Mouse (Mus musculus): ENCODE measurements around the gene Rexo1. TPM values are rescaled to one million over a fixed set of nuclear protein-coding genes. Genes with fewer than 3 reads are reported as not detected.

The Rexo1 gene
- polyA plus RNA-seq, 1 experiment from 2014 or later: 23.5 TPM

DNA sequence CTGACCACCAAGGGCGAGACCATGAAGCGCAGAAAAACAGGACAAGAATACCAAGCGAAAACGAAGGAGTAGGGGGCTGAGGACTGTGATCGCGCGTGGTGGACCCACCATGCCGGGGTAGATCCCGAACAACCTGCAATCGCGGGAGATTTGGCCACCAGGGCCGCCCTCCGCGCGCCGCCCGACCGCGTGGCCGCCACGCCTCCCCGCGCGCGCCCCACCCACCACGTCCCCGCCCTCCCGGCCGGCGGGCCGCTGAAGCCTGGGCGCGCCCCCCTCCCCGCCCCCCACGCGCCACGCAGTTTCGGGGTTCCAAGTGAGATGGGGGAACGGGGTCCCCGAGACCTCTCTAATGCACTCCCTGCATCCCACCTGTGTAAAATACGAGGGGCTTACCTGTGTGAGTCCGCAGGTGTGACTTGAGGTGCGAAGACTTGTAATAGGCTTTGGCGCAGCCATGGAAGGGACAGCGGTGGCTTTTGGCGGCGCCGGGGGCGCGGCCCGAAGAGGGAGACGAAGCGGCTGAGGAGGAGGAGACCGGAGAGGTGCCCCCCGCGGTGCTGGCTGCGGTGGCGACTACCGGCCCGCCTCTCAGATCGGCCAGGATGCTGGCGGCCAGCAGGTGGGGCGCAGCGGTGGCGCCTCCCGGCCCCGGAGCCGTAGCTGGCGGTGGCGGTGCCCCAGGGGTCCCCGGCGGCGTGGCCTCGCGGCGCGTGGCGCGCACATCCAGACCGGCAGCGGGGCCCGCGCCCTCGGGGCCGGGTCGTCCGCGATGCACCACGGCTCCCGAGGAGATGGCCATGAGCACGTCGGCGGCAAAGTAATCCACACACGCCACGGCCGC, 15.2 kb upstream of the Rexo1 start:
- Histone ChIP-seq H3K9ac (ENCODE audit: low read length) (peak overlapping the region; percentile 74), H3K4me1 (ENCODE audit: control insufficient read depth, insufficient read depth, low read length) (peaks cover 23% of the 10 kb centered on the region), H3K27ac (ENCODE audit: low read depth, low read length) (peak overlapping the region; percentile 70), H3K4me2 (peak overlapping the region; percentile 78), H3K9me3 (ENCODE audit: control insufficient read depth, low read length) (no peaks in the 10 kb centered on the region), H3K27me3 (ENCODE audit: control insufficient read depth, insufficient read depth, low read length) (no peaks in the 10 kb centered on the region), H3K36me3 (ENCODE audit: control insufficient read depth, insufficient read depth, low read length) (no peaks in the 10 kb centered on the region), H3K4me3 (ENCODE audit: low read depth, low read length) (peak overlapping the region; percentile 74)
- peak; percentile 93 for DNase-seq (ENCODE audit: low spot score, missing footprints)
- under 1% methylated on average over 87 of the region's 96 CpGs for WGBS
- peak; percentile 11; the same call in 1 of the 2 replicates for ATAC-seq (ENCODE audit: low FRiP score)

DNA sequence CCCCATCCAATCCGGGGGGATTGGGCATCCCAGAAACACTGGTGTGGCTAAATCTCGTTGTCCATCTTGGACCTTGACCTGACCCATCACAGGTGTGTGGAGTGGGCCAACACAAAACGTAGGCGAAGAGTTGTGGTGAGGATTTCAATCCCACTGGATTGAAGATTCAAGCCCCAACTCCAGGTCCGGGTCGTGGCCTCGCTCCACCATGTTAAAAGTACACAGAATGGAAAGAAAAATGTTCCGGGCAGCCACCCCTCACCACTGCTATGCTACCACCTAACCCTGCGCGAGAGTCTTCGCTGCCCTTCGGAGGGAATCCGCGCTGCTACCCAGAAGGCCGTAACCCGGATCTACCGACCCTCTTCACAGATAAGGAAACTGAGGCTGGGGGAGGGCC, 14.6 kb upstream of the Rexo1 start:
- Histone ChIP-seq H3K4me2 (peak overlapping the region; percentile 78), H3K9ac (ENCODE audit: low read length) (peak overlapping the region; percentile 74), H3K36me3 (ENCODE audit: control insufficient read depth, insufficient read depth, low read length) (no peaks in the 10 kb centered on the region), H3K27ac (ENCODE audit: low read depth, low read length) (no peak overlapping the region), H3K4me1 (ENCODE audit: control insufficient read depth, insufficient read depth, low read length) (peaks cover 30% of the 10 kb centered on the region), H3K27me3 (ENCODE audit: control insufficient read depth, insufficient read depth, low read length) (no peaks in the 10 kb centered on the region), H3K4me3 (ENCODE audit: low read depth, low read length) (peak overlapping the region; percentile 74), H3K9me3 (ENCODE audit: control insufficient read depth, low read length) (no peaks in the 10 kb centered on the region)
- DNase-seq (ENCODE audit: low spot score, missing footprints) (no peak), ATAC-seq (ENCODE audit: low FRiP score) (no peak)
- WGBS: 21% methylated on average over 17 of the region's 17 CpGs

- Histone ChIP-seq H3K27me3 (ENCODE audit: control insufficient read depth, insufficient read depth, low read length) (no peaks in the 10 kb centered on the region), H3K36me3 (ENCODE audit: control insufficient read depth, insufficient read depth, low read length) (no peaks in the 10 kb centered on the region), H3K9ac (ENCODE audit: low read length) (0 out of 2 replicates have a peak overlapping the region, but pooled peaks have one; percentile 9), H3K4me2 (no peak overlapping the region), H3K9me3 (ENCODE audit: control insufficient read depth, low read length) (no peaks in the 10 kb centered on the region), H3K4me3 (ENCODE audit: low read depth, low read length) (no peak overlapping the region), H3K4me1 (ENCODE audit: control insufficient read depth, insufficient read depth, low read length) (peaks cover 33% of the 10 kb centered on the region), H3K27ac (ENCODE audit: low read depth, low read length) (no peak overlapping the region)
- no peak for DNase-seq (ENCODE audit: low spot score, missing footprints)
- 80% methylated on average over 3 of the region's 3 CpGs for WGBS
- no peak for ATAC-seq (ENCODE audit: low FRiP score)
Observed at GRCm38 (mm10) chr10:80574896-80575295, 13.5 kb upstream of the Rexo1 start.

DNA sequence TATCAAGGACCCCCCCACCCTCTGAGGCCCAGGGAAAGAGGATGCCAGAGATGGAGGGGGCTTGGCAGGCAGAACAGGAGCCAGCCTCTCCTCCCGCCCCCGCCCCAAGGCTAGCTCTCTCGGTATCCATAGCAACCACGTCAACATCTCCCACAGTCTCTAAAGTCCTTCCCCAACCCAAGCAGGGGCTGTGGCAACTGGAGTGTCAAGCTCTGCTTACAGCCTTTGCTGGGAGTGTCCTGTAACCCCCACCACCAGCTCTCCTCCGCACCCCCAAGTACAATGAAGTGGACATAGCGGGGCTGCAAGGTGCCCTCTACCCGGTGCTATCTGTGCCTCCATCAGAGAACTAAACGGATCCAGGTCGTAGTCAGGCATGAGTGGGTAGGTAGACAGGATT, 12.6 kb upstream of the Rexo1 start:
- no peak overlapping the region for H3K27ac ChIP-seq (ENCODE audit: low read depth, low read length)
- no peak for DNase-seq (ENCODE audit: low spot score, missing footprints)

DNA sequence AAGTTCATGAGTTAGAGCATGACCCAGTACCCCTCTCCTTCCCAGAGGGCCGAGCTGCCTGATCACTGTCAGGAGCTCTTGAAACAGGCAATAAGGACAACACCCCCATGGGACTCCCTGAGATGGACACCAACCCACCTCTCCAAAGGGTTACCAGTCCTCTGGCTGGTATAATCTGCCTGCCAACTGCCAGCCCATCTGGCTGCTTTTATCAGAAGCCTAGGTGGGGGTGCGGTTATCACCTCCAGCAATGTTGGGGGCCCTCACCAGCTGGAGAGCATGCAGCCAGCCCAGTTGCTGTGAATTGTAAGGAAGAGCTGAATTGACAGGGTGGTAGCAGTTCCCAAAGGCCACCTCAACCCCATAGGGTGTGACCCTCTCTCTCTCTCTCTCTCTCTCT, 11.1 kb upstream of the Rexo1 start:
- H3K9ac ChIP-seq (ENCODE audit: low read length): no peak overlapping the region
- DNase-seq (ENCODE audit: low spot score, missing footprints) (no peak), ATAC-seq (ENCODE audit: low FRiP score) (no peak)
- H3K27me3 ChIP-seq (ENCODE audit: control insufficient read depth, insufficient read depth, low read length): no peaks in the 10 kb centered on the region
- H3K4me1 ChIP-seq (ENCODE audit: control insufficient read depth, insufficient read depth, low read length): peaks cover 25% of the 10 kb centered on the region
- H3K36me3 ChIP-seq (ENCODE audit: control insufficient read depth, insufficient read depth, low read length): 0 out of 2 replicates have a peak, but pooled peaks cover 2% of the 10 kb centered on the region
- no peak overlapping the region for H3K27ac ChIP-seq (ENCODE audit: low read depth, low read length)
- H3K4me3 ChIP-seq (ENCODE audit: low read depth, low read length): no peak overlapping the region
- no peaks in the 10 kb centered on the region for H3K9me3 ChIP-seq (ENCODE audit: control insufficient read depth, low read length)
- no peak overlapping the region for H3K4me2 ChIP-seq
- WGBS: 91% methylated on average over 2 of the region's 2 CpGs

More for the DNA sequence above, 12.6 kb upstream of the Rexo1 start:
- Histone ChIP-seq H3K9ac (ENCODE audit: low read length) (peak overlapping the region; percentile 25; the same call in 1 of the 2 replicates), H3K4me1 (ENCODE audit: control insufficient read depth, insufficient read depth, low read length) (peaks cover 31% of the 10 kb centered on the region), H3K9me3 (ENCODE audit: control insufficient read depth, low read length) (no peaks in the 10 kb centered on the region), H3K4me3 (ENCODE audit: low read depth, low read length) (no peak overlapping the region), H3K36me3 (ENCODE audit: control insufficient read depth, insufficient read depth, low read length) (no peaks in the 10 kb centered on the region), H3K4me2 (no peak overlapping the region), H3K27me3 (ENCODE audit: control insufficient read depth, insufficient read depth, low read length) (no peaks in the 10 kb centered on the region)
- WGBS: 53% methylated on average over 9 of the region's 9 CpGs
- ATAC-seq (ENCODE audit: low FRiP score): no peak

- H3K9ac ChIP-seq (ENCODE audit: low read length): peak overlapping the region; percentile 48
- 0 out of 2 replicates have a peak, but pooled peaks cover 2% of the 10 kb centered on the region for H3K36me3 ChIP-seq (ENCODE audit: control insufficient read depth, insufficient read depth, low read length)
- H3K9me3 ChIP-seq (ENCODE audit: control insufficient read depth, low read length): no peaks in the 10 kb centered on the region
- no peak for DNase-seq (ENCODE audit: low spot score, missing footprints)
- peak overlapping the region; percentile 36 for H3K4me2 ChIP-seq
- no peak overlapping the region for H3K27ac ChIP-seq (ENCODE audit: low read depth, low read length)
- H3K27me3 ChIP-seq (ENCODE audit: control insufficient read depth, insufficient read depth, low read length): no peaks in the 10 kb centered on the region
- H3K4me1 ChIP-seq (ENCODE audit: control insufficient read depth, insufficient read depth, low read length): peaks cover 28% of the 10 kb centered on the region
- H3K4me3 ChIP-seq (ENCODE audit: low read depth, low read length): peak overlapping the region; percentile 4; the same call in 1 of the 2 replicates
- ATAC-seq (ENCODE audit: low FRiP score): peak; percentile 25; the same call in 1 of the 2 replicates
- WGBS: 16% methylated on average over 30 of the region's 30 CpGs
Observed at GRCm38 (mm10) chr10:80570871-80571836, 9.8 kb upstream of the Rexo1 start.

DNA sequence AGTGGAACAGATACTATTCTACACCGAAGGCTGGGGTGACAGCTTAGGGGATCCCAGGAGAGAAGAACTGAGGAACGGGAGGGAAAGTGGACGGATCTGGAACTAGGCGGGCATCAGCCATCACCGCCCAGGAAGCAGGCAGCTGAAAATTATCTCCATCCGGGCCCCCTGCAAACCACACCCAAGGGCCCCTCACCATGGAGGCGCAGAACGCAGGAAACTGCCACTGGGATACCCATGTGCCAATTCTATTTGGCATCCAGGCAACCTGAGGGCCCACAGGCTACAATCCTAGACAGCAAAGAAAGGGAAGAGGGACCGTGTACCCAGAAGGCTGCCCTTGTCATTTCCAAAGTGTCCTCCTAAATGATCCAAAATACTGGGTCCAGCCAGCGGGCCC, 9.1 kb upstream of the Rexo1 start:
- DNase-seq (ENCODE audit: low spot score, missing footprints) (no peak), ATAC-seq (ENCODE audit: low FRiP score) (no peak)
- Histone ChIP-seq H3K9me3 (ENCODE audit: control insufficient read depth, low read length) (no peaks in the 10 kb centered on the region), H3K4me2 (peak overlapping the region; percentile 36), H3K27me3 (ENCODE audit: control insufficient read depth, insufficient read depth, low read length) (no peaks in the 10 kb centered on the region), H3K4me1 (ENCODE audit: control insufficient read depth, insufficient read depth, low read length) (peaks cover 24% of the 10 kb centered on the region), H3K9ac (ENCODE audit: low read length) (no peak overlapping the region; the same call in 1 of the 2 replicates), H3K27ac (ENCODE audit: low read depth, low read length) (no peak overlapping the region), H3K36me3 (ENCODE audit: control insufficient read depth, insufficient read depth, low read length) (0 out of 2 replicates have a peak, but pooled peaks cover 2% of the 10 kb centered on the region), H3K4me3 (ENCODE audit: low read depth, low read length) (no peak overlapping the region)
- WGBS: 90% methylated on average over 10 of the region's 10 CpGs

GRCm38 (mm10) chr10:80569664-80570066, 8.3 kb upstream of the Rexo1 start:
- H3K4me1 ChIP-seq (ENCODE audit: control insufficient read depth, insufficient read depth, low read length): peaks cover 24% of the 10 kb centered on the region
- H3K4me2 ChIP-seq: no peak overlapping the region
- ATAC-seq (ENCODE audit: low FRiP score): no peak
- no peaks in the 10 kb centered on the region for H3K9me3 ChIP-seq (ENCODE audit: control insufficient read depth, low read length)
- H3K27me3 ChIP-seq (ENCODE audit: control insufficient read depth, insufficient read depth, low read length): no peaks in the 10 kb centered on the region
- H3K9ac ChIP-seq (ENCODE audit: low read length): no peak overlapping the region
- H3K36me3 ChIP-seq (ENCODE audit: control insufficient read depth, insufficient read depth, low read length): 0 out of 2 replicates have a peak, but pooled peaks cover 2% of the 10 kb centered on the region
- no peak for DNase-seq (ENCODE audit: low spot score, missing footprints)
- 28% methylated on average over 10 of the region's 10 CpGs for WGBS
- no peak overlapping the region for H3K4me3 ChIP-seq (ENCODE audit: low read depth, low read length)
- no peak overlapping the region for H3K27ac ChIP-seq (ENCODE audit: low read depth, low read length)
